Mouse (Mus musculus) heart, adult 2 months (tissue): Measurements from ENCODE around the gene Gpr89.
A peak's percentile ranks its signal among the peaks of the same experiment; 100 is the strongest.

Experiments
- EP300 ChIP-seq: fragments of 200-500 bp; IDR thresholded peaks from 2 replicates; pipeline ENCODE4 v1.6.1; 2011; ENCODE audit warnings: low read depth, low read length, control low read depth; ENCODE audit not compliant: insufficient read depth
- POLR2A ChIP-seq: fragments of 200-500 bp; IDR thresholded peaks from 2 replicates; pipeline ENCODE4 v1.6.1; 2011; ENCODE audit warnings: mild to moderate bottlenecking, low read depth, low read length, control low read depth; ENCODE audit not compliant: insufficient read depth

- TF ChIP-seq EP300 (peak; percentile 96), POLR2A (no peak)
Measured at GRCm38 (mm10) chr3:96938738-96939137, 33.6 kb upstream of the Gpr89 start.
